Mouse (Mus musculus) left cerebral cortex, postnatal 10 days (tissue): Measurements from ENCODE around the gene Tbc1d30. TPM values are rescaled to one million over a fixed set of nuclear protein-coding genes. Genes with fewer than 3 reads are reported as not detected.
"Not testable (repeated sequence)": the region's sequence is repeated elsewhere in the genome, so short reads cannot be mapped to it uniquely, and the experiment has no call there.

Source experiments
- DNase-seq, 2 experiments: peaks; one replicate each; pipeline ENCODE4 v3.0.0; 2021 to 2022; ENCODE audit warnings: low spot score in 2 of 2, mixed read lengths in 1 of 2; ENCODE audit errors: extremely low spot score in 1 of 2
- intact Hi-C: fragments of 180-260 bp; cut with DNase I; formaldehyde crosslinking; loops from one replicate; pipeline ENCODE4 v1.15.1; 2025
- total RNA-seq, 2 experiments: library from RNA; stranded (reverse); gene quantifications; 2 replicates each; pipeline ENCODE4 v1.2.3; 2021

Tbc1d30 gene
- total RNA-seq, 2 experiments from 2014 or later = 63.8 to 67.1 TPM

DNA sequence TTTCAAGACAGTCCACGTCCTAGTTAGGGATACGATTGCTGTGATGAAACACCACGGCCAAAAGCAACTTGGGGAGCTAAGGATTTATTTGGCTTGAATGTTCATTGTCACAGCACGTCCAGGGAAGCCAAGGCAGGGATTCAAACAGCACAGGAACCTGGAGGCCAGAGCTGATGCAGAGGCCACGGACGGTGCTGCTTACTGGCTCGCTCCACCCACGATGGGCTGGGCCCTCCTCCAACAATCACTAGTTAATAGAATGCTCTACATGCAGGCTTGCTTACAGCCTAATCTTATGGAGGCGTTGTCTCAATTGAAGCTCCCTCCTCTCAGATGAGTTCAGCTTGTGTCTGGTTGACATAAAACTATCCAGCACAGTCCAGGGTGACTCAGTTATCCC lies 16.7 kb upstream of the Tbc1d30 start:
- intact Hi-C loops = loop anchor here (5.0 kb wide), 1 partner anchor 60 kb away; no protein-coding TSS in a partner anchor
- DNase-seq = no peak

- intact Hi-C loops = loop anchor here (5.0 kb wide), 1 partner anchor 60 kb away; no protein-coding TSS in a partner anchor
- no peak for DNase-seq
These were observed 16.2 kb upstream of the Tbc1d30 start for GRCm38 (mm10) chr10:121367271-121367670.

DNA sequence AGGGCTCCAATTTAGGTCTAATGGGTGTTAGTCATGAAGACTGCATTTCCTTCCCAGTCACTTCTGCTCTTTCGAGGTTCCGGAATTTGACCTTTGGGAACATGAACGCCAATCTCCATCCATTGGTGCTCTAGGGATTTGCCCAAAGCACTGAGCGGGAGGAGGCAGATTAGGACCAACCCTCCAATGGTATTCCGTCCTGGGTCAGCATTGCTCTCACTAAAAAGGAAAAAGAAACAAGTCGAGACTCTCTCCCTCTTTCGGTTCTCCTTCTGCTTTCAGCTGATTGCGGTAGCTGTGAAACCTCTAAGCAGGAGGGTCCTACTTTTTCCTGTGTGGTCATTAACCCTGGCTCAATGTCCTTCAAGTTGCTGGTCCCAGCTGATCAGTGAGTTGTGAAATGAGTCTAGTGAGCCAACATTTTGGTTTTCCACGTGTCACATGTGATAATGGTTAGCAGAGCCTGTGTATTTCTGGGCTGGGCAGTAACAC lies 14.7 kb upstream of the Tbc1d30 start:
- DNase-seq = no peak
- intact Hi-C loops = loop anchor here (5.0 kb wide), 1 partner anchor 59 kb away; no protein-coding TSS in a partner anchor

DNA sequence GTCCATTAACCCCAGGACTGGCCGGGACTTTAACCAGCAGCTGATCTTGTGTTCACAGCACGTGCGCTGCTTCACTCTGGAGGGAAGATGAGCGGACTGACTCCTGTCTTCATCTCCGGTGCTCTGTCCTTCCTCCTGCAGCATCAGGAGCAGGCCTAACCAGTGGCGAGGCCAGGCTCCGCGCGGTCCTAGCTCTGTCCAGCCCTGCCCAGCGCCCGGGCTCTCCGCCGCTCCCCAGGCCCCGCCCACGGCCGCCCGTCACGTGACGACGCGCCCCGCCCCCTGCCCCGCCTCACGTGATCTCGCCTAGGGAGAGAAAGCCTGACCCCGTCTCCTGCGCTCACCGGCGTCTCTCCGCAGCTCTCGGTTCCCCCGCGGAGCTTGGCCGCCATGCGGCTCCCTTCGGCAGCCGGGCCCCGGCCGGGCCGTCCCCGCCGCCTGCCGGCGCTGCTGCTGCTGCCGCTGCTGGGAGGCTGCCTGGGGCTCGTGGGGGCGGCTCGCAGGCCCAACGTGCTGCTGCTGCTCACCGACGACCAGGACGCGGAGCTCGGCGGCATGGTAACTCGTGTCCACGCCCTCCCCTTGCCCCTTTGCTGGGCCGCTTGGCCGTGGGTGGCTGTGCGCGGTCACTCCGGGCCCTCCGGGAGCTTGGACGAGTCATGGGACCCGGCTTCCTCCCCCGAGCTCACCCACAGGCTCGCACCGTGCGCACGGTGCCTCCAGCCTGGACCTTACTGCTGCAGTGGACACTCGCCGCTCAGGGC lies 13.9 kb upstream of the Tbc1d30 start, which contains the start of gene Gns:
Gns (plus strand) TSS at position 290 of the 764 bp plus-strand sequence.
- DNase-seq = peak; percentile 78 to 93
- intact Hi-C loops = loop anchor here (5.0 kb wide), 1 partner anchor 58 kb away; no protein-coding TSS in a partner anchor

GRCm38 (mm10) chr10:121364306-121364705 lies 13.2 kb upstream of the Tbc1d30 start:
- intact Hi-C loops = no loop called here

DNA sequence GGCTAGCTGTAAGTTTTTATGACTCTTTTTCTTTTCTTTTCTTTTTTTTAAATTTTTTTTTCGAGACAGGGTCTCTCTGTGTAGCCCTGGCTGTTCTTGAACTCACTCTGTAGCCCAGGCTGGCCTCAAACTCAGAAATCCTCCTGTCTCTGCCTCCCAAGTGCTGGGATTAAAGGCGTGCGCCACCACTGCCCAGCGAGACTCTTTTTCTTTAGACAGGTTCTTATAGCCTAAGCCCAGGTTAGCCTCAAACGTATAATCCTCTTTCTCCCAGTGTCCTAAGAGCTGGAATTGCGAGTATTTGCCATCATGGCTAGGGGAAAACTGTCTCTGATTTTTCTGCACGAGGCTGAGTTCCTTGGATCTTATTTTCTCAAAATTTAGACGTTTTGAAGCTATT lies 12.1 kb upstream of the Tbc1d30 start:
- intact Hi-C loops = no loop called here
- DNase-seq = no peak

More at GRCm38 (mm10) chr10:121364306-121364705, 13.2 kb upstream of the Tbc1d30 start:
- DNase-seq = no peak

GRCm38 (mm10) chr10:121360358-121360757 lies 9.3 kb upstream of the Tbc1d30 start:
- no peak for DNase-seq
- intact Hi-C loops = no loop called here

GRCm38 (mm10) chr10:121351692-121352290 lies 713 bp upstream of the Tbc1d30 start:
- no peak for DNase-seq

DNA sequence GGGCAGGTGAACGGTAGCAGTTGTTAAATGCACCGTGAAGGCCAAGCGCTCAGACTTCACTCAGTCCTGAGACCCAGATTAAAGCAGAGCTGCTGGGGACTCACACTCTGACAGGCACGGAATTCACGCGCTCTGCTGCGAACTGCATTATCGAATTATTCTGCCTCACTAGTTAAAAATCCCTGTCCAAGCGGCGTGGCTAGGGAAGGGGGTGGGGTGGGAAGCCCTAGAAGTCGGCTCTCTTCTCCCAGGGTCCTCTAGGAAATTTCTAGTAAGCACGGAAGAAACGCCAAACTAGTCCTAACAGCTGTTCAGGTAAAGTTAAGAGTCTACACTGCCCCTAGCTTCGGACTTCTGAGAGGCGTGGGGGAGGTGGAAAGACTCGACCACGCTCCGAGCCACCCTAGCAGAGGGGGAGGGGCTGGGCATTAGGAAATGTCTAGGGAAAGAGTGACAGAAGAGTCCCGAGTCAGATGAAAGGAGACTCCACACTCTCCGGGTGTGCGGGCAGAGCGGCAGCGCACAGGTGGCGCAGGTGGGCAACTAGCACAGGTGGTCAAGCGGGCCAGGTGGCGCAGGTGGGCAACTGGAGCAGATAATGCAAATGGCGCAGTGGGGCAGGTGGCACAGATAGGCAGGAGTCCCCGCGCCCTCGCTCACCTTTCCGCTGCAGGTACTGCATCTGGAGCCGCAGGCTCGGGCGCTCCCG lies 567 bp downstream of the Tbc1d30 start:
- intact Hi-C loops = no loop called here
- DNase-seq = no peak

More at GRCm38 (mm10) chr10:121351692-121352290, 713 bp upstream of the Tbc1d30 start:
- intact Hi-C loops = no loop called here

DNA sequence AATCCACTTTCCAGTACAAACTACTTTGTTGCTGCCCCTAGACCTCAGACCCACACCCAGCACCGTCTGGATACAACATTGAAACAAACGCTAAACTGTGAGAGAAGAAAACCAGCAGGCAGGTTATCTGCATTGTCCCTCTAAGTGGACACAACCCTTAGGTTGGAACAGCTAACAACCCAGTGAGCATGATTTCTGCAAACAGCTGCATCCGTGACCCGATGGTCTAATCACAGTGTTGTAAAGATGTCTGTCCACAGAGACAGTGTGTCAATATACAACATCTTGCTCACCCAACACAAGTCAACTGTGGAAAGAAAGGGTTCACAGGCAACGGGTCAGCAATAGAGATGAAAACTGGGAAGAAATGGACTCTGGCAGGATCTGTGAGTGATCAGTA lies 1.8 kb downstream of the Tbc1d30 start:
- no peak for DNase-seq
- intact Hi-C loops = no loop called here

DNA sequence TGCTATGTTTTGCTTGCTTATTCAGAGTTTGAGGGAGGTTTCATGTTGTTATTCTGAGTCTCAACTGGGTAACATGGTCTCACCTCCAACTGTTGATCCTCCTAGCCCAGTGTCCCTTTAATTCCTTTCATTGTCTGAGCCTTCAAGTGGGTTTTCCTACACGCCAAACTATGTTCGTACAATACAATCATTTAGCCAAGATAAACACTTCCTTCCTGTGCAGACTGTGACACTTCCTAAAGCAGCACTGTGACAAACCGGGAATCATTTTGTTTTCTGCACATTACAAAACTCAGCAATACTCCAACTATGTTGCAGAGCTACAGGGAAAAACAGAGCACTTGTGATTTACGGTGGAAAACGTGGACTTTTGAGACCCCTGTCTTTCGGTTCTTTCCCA lies 7.2 kb downstream of the Tbc1d30 start:
- intact Hi-C loops = no loop called here

GRCm38 (mm10) chr10:121342260-121342659 lies 8.8 kb downstream of the Tbc1d30 start:
- no peak for DNase-seq
- intact Hi-C loops = no loop called here

More for the DNA sequence above, 7.2 kb downstream of the Tbc1d30 start:
- DNase-seq = no peak

DNA sequence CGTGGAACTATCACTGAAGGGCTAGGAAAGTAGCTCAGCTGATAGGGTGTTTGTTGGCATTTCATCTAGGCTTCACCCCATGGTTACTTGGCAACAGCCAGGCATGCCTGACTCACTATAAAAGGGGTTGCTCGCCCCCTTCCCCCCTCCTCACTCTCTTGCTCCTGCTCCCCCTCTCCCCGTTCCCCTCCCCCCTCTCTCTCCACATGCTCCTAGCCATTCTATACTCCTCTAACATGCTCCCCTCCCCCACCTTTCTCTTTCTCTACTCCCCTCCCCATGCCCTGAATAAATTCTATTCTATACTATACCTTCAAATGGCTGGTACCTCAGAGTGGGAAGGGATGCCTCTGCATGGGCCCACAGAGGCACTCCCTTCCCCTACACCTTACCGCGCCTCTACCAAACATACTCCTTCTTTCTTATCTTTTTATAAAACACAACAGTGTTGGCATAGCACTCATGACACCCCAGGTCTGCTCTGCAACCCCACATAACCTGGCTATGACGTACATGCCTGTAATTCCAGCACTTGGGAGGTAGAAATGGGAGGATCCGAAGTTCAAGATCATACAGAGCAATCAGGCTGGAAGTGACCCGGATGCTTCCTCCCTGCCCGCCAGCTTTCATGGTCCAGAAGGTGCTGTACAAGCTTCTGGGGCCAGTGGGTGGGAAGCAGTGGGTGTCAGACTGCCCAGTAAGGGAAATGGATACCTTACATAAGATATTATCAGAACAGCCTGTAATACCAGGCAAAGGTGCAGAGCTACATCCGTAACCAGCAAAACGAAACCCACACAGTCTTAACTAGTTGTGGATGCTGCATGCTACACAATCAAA lies 10.1 kb downstream of the Tbc1d30 start:
- intact Hi-C loops = no loop called here
- peak in 1 of 2 experiments; percentile 53 for DNase-seq

GRCm38 (mm10) chr10:121336536-121336935 lies 14.5 kb downstream of the Tbc1d30 start:
- intact Hi-C loops, DNase-seq: not testable (repeated sequence)

- DNase-seq = peak in 1 of 2 experiments; percentile 51
- intact Hi-C loops = no loop called here
These were observed 16.5 kb downstream of the Tbc1d30 start for GRCm38 (mm10) chr10:121334576-121334975.

GRCm38 (mm10) chr10:121330940-121331339 lies 20.1 kb downstream of the Tbc1d30 start:
- intact Hi-C loops = no loop called here
- DNase-seq = peak in 1 of 2 experiments; percentile 57

DNA sequence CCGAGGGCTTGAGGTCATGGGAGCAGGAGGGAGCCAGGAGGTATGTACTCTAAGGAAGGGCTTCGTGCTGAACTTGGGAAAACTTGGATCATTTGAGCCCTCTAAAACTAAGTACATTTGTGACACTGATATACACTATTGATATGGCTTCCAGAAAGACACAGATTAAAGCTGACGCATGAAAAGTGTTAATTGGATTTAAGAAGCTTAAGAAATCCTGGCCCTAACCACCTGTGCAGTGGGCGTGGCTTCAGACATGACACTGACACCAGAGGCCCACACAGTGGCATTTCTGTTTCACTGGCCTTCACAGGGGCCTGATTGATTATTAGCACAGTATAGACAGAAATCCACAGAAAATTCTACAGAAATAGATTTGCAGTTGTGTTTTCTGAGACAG lies 21.5 kb downstream of the Tbc1d30 start:
- DNase-seq = no peak
- intact Hi-C loops = no loop called here

DNA sequence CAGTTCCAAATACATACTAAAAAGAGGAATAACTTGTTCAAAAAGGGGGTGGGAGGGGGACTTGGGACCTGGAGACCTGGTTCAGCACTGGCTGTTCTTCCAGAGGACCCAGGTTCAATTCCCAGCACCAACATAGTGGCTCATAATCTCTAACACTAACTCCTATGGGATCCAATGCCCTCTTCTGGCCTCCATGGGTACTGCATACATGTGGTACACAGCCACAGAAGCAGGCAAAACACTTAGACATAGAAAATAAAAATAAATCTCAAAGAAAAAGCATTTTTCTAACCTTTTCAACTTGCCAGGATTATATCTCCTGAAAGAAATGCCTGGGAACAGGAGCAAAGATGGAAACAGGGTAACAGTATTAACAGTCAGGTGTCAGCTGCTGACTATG lies 24.9 kb downstream of the Tbc1d30 start:
- no peak for DNase-seq
- intact Hi-C loops = no loop called here
